Mouse (Mus musculus) testis, adult 2 months (tissue): ENCODE data around the gene Gprin1.

Experiments used
- CTCF ChIP-seq: fragments of 200-500 bp; IDR thresholded peaks from 2 replicates; pipeline ENCODE4 v1.5.1; 2012; ENCODE audit warnings: low read depth, mild to moderate bottlenecking, inconsistent platforms, low read length, moderate library complexity; ENCODE audit not compliant: control insufficient read depth, insufficient read depth, insufficient replicate concordance
- POLR2A ChIP-seq: fragments of 200-500 bp; IDR thresholded peaks from 2 replicates; pipeline ENCODE4 v1.6.1; 2012; ENCODE audit warnings: low read depth, mild to moderate bottlenecking, inconsistent platforms, low read length, moderate library complexity; ENCODE audit not compliant: control insufficient read depth

- TF ChIP-seq CTCF (no peak), POLR2A (no peak)
These were observed 47.2 kb downstream of the Gprin1 start for GRCm38 (mm10) chr13:54702507-54702906.
